Mouse (Mus musculus) embryonic facial prominence, embryonic 13.5 days (tissue): ENCODE measurements around the gene Lifr. TPM values are rescaled to one million over a fixed set of nuclear protein-coding genes. Genes with fewer than 3 reads are reported as not detected.

ENCODE experiments used
- ATAC-seq: fragments of 200-750 bp; cut with Nextera tagmentation; 2 replicates; pipeline ENCODE4 v1.8.0; 2017; ENCODE audit warnings: low read depth; ENCODE audit not compliant: insufficient number of reproducible peaks, insufficient read depth, low FRiP score, low TSS enrichment
- H3K27ac ChIP-seq: fragments of 300-500 bp; sonication (generic); 2 replicates; pipeline ENCODE4 v1.5.1; 2015; ENCODE audit warnings: moderate library complexity, mild to moderate bottlenecking, inconsistent platforms
- H3K27me3 ChIP-seq: fragments of 300-500 bp; sonication (generic); 2 replicates; pipeline ENCODE4 v1.6.1; 2015; ENCODE audit warnings: mild to moderate bottlenecking, inconsistent platforms
- H3K36me3 ChIP-seq: fragments of 300-500 bp; sonication (generic); 2 replicates; pipeline ENCODE4 v1.6.1; 2015; ENCODE audit warnings: mild to moderate bottlenecking, inconsistent platforms
- H3K4me1 ChIP-seq: fragments of 300-500 bp; sonication (generic); 2 replicates; pipeline ENCODE4 v1.6.1; 2015; ENCODE audit warnings: inconsistent platforms
- H3K4me2 ChIP-seq: fragments of 300-500 bp; sonication (generic); 2 replicates; pipeline ENCODE4 v1.6.1; 2015; ENCODE audit warnings: moderate library complexity, mild to moderate bottlenecking, inconsistent platforms
- H3K4me3 ChIP-seq: fragments of 300-500 bp; sonication (generic); 2 replicates; pipeline ENCODE4 v1.5.1; 2015; ENCODE audit warnings: mild to moderate bottlenecking, inconsistent platforms
- H3K9ac ChIP-seq: fragments of 300-500 bp; sonication (generic); 2 replicates; pipeline ENCODE4 v1.6.1; 2015; ENCODE audit warnings: mild to moderate bottlenecking, inconsistent platforms
- H3K9me3 ChIP-seq: fragments of 300-500 bp; sonication (generic); 2 replicates; pipeline ENCODE4 v1.6.1; 2016; ENCODE audit warnings: inconsistent platforms
- WGBS: fragments of 180-500 bp; shearing (Covaris S2); methylation state at CpG from one replicate; pipeline ENCODE4 v1.1.7; 2015; ENCODE audit warnings: mixed read lengths; 5-methylcytosine and 5-hydroxymethylcytosine counted together
- polyA plus RNA-seq: library from polyadenylated mRNA; unstranded; fragments of >200 nt; fragmentation: Nextera tagmentation; extraction: Ambion mirVana; gene quantifications from 2 replicates; pipeline ENCODE4 v1.2.1, GENCODE M21; 2015

The Lifr gene
- polyA plus RNA-seq, 1 experiment from 2014 or later, result 13.6 TPM

GRCm38 (mm10) chr15:7242161-7242850 lies 151.9 kb downstream of the Lifr start:
- Histone ChIP-seq H3K4me1 (no peaks in the 10 kb centered on the region), H3K27ac (no peak overlapping the region), H3K27me3 (no peaks in the 10 kb centered on the region), H3K4me2 (no peak overlapping the region), H3K36me3 (0 out of 2 replicates have a peak, but pooled peaks cover 2% of the 10 kb centered on the region), H3K4me3 (no peak overlapping the region), H3K9ac (no peak overlapping the region), H3K9me3 (no peaks in the 10 kb centered on the region)
- ATAC-seq, result no peak
- WGBS, result 75% methylated on average over 15 of the region's 15 CpGs

Other genes starting within 250 kb of the Lifr start
- gene Osmr, start 215.6 kb upstream of the Lifr start, polyA plus RNA-seq, result 0.53 and 0.65 TPM in 2 replicates